Mouse (Mus musculus) testis, postnatal 10 days (tissue): ENCODE data around the gene Klrg2.

ENCODE experiments used
- DNase-seq: peaks from one replicate; pipeline ENCODE4 v3.0.0; 2021; ENCODE audit warnings: low spot score

Gene Klrg2

DNA sequence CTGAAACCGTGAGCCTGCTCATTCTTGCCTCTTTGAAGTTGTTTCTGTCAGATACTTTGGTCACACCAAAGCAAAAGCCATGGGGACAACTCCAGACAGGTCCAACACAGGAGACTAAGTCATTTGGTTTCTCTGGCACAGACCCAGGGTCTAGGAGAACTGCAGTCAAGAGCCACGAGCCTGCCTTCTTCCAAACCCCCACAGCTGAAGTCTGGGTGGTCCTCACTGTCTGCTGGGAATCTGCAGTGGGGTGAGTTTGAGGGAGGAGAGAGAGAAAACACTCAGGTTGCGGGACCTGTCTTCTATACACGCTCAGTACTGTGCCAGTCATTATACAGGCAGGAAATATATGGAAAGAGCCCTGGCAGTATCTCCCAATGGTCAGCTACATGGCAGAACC is 9.6 kb downstream of the Klrg2 start:
- no peak for DNase-seq

DNA sequence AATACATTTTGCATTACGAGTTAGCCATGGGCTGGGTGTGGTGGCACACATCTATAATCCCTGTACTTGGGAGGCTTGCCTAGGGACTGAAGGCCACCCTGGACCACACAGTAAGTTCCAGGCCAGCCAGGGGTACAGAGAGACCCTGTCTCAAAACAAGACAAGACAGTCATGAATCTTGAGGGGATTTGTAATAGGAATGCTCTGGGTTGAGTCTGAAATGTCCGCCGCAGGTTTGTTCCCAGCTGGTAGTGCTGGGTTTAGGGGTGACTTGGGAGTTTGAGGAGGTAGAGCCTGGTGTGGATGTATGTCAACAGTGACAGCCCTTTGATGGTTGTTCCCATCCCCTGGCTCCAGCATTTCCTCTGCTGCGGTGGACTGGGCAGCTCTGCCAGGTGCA is 10.0 kb downstream of the Klrg2 start:
- no peak for DNase-seq

DNA sequence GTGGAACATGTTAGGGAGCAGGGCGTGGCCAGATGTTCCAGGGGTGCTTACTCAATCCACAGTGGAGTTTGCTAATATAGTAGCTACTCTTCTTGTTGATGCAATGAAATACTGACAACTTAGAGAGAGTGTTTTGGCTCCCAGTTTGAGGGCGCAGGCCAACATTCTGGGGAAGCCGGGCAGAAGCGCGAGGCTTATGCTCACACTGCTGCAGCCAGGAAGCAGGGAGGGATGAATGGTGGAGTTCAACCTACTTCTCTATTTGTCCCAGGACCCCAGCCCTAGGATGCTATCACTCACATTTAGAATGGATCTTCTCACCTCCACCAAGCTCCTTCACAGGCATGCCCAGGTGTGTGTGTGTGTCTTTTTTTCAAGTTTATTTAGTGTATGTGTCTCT is 11.0 kb downstream of the Klrg2 start:
- no peak for DNase-seq

DNA sequence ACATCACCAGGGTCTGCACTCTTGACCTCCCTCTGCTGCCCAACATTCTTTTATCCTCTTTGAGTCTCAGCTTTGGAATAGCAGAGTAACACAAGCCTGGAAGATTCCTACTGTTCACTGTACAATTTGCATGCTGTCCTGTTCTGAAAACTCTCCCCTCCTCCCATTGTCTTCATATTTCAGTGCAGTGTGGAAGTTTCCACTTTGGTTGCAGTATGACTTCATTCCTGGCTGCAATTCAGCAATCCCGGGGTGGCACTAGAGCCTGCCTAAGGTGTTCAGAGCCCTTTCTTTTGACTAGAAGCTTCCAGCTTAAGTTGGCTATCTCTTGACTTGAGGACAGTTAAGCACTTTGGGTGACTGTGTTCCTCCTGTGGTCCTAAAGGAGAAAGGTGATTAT is 12.6 kb downstream of the Klrg2 start:
- no peak for DNase-seq

DNA sequence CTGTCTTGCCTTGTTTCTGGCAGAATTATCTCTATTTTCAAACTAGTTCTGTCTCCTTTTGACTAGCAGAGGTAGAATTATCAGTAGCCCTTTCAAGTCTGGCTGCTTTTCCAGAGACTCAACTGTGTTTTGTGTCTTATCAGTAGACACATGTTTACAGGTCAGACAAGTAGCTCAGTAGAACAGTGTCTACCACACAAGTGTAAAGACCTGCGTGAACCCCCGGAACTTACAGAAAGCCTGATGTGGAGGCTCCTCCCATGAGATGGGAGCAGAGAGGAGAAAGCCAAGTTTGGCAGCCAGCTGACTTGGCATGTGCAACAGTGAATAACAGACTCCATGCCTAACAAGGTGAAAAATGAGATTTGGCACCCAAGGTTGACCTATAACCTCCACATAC is 13.6 kb downstream of the Klrg2 start:
- no peak for DNase-seq

DNA sequence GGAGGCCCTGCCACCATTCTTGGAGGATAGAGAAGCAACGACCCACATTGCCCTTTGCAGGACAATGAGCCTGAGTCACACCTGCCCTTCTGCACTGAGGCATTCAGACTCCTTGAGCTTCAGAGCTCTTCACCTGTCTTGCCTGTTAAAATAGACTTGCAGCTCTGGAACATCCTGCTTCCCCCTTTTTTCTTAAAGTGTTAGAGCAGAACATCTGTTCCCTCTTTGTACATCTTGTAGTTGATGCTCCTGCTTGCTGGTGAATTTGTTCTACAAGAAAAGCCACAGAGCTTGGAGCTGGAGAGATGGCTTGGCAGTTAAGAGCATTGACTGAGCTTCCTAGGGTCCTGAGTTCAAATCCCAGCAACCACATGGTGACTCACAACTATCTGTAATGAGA is 14.6 kb downstream of the Klrg2 start:
- no peak for DNase-seq

DNA sequence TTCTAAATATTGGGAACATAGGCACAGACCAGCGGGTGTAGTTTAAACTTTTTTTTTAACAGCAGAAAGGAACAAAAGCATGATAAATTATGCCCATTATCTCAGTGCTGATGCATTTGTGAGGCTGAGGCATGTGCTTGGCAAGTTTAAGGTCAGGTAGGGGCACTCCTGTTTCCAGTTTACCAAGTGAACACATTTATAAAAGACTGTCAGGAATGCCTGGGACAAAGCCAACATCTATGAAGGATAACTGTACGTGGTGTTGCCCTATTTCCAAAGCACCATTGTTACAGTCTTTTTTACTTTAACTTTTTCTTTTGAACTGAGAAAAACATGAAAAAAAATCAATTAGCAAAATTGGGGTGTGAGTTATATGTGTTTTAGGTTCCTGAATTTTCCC is 27.1 kb downstream of the Klrg2 start:
- no peak for DNase-seq

DNA sequence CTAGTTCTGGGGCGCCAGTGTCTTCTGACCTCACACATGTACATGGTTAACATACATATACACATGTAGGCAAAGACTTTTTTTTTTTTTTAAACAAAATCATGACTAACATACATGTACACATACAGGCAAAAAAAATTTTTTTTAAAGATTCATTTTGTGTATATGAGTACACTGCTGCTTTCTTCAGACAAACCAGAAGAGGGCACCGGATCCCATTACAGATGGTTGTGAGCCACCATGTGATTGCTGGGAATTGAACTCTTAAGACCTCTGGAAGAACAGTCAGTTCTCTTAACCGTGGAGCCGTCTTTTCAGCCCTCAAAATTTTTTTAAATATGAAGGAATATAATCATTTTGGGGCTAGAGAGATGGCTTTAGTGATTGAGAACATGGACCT is 39.6 kb downstream of the Klrg2 start:
- no peak for DNase-seq

DNA sequence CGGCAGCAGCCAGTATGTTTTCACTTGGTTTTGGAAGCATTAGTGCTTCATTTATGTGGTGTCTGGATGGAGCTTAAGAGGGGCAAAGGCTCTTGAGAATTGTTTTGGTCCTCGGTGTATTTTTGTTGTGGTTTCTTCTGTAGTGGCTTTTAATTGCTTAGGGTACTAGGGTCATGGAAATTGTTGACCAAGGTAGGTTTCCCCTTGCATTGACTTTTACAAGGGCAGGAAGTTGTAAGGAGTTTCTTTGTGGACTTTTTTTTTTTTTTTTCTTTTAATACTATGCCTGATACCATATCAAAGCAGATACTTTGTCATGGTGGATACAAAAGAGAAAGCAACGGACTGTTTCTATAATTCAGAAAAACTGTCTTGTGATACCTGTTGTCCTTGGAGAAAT is 55.3 kb downstream of the Klrg2 start:
- no peak for DNase-seq

DNA sequence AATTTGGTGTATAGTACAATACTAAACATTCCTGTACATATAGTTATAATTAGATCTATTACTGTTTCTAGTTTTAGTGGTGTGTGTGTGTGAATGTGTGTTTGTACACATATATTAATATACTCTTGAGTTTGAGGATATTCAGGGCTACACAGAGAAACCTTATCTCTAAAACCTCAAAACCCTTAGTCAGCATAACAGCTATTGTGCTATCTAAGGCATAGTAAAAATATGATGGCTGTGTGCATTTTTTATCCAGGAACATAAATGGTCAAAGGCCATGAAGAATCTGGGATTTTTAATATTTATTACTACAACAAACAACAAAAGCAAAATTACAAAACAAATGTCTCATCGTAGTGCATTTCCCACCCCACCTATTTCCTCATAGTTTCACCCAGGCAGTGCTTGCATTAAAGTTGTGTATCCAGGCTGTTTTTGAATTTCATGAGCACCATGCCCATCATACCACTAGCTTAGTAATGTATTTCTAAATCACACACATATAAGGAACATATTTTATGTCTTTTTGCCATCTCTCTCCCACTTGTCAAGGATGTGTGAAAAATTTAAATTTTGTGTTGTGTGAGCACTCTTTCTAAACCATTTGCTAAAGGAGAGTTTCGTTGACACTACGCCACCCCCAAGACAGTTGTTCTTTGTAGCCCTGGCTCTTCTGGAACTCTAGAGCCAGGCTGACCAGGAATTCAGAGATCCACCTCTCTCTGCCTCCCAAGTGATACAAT is 56.8 kb downstream of the Klrg2 start:
- DNase-seq: no peak

DNA sequence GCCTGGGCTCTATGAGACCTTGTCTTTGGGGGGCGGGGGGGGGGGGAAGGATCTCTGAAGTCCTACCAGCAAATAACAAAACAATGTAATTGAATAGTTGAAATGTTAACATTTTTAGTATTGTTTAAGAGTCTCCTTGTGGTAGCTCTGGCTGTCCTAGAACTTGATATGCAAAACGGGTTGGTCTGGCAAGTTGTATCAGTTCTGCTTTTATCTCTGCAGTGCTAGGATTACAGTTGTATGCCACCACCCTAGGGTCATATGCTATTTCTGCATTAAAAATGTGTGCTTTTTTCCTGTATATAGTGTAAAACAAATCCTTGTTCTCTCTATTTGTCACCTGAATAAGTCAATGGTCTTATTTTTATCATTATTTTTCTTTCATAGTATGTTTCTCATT is 60.9 kb downstream of the Klrg2 start:
- no peak for DNase-seq
